Mouse (Mus musculus) frontal cortex, postnatal 14 days (tissue): ENCODE data around the gene Cnga1.

ENCODE experiments used
- DNase-seq, 2 experiments: peaks; one replicate each; pipeline ENCODE4 v3.0.0; 2022; ENCODE audit warnings: low spot score in 2 of 2

Gene Cnga1

GRCm38 (mm10) chr5:72644175-72644574, at the start of gene Cnga1:
TSS of gene Cnga1 (minus strand) at chr5:72644275.
- DNase-seq: no peak

GRCm38 (mm10) chr5:72690516-72690915, 46.4 kb upstream of the Cnga1 start:
- DNase-seq: no peak

GRCm38 (mm10) chr5:72689556-72689955, 45.5 kb upstream of the Cnga1 start:
- DNase-seq: no peak

- no peak for DNase-seq
These were observed 37.4 kb upstream of the Cnga1 start for GRCm38 (mm10) chr5:72681451-72681850.

DNA sequence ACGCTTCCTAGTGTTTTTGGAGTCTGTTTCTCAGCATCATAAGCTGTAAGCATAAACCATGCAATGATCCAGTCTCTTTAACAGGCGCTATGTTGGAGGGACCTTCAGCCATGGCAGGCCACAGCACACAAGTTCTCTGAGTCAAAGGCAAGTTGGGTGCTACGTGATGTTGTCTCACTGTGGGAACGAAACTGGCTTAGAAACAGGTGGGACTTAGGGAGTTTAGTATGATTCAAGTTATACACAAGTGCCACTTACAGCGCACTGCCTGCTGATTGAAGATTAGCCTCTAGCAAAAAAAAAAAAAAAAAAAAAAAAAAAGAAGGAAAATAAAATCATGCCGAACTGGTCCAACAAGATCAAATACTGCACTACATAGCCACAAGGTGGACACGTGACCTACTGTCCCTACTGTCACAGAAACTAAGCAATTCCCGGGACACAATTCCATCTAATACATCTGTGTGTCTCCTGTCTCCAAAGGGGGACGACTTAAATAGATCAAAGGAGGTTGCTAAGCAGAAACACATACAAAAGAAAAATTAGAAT, 31.0 kb upstream of the Cnga1 start:
- no peak for DNase-seq

- DNase-seq: no peak
These were observed 27.1 kb upstream of the Cnga1 start for GRCm38 (mm10) chr5:72671017-72671699.

- no peak for DNase-seq
These were observed 24.3 kb upstream of the Cnga1 start for GRCm38 (mm10) chr5:72668351-72668750.

DNA sequence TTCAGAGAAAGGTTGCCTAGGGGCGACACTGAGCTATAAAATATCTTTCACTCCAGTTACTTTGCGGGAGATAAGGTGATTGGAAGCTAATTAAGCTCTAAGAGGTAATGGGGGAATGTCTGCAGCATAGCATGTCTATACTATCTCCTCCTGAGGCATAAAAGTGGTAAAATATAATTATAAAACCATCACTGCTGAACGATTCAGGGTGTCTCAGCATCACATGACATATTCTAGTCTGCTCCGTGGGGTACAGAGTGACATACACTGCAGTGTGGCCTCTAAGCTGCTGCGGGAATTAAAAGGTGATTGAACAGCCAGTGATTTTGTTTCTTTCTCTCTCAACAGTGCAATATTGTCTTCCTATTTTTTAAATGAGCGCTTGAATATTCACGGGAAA, 22.4 kb upstream of the Cnga1 start:
- no peak for DNase-seq

DNA sequence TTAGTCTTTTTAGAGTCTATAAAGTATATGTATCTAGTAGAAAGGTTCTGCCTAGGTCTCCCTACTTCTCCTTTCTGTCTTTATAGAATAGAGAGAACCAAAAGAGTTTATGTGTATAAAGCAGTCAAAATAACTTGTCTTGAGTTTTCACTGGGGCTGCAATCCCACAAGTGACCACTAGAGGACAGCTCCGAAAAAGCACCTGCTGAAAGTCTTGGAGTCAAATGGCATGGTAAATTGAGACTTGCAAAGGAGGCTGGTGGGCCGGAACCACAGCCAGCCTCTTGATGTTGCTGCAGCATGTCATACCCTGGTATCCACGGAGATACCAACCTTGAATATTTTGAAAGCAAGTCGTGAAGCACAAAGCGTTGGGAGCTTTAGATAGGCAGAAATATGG, 21.2 kb upstream of the Cnga1 start:
- DNase-seq: peak in 1 of 2 experiments; percentile 40

- no peak for DNase-seq
These were observed 20.8 kb upstream of the Cnga1 start for GRCm38 (mm10) chr5:72664854-72665253.

DNA sequence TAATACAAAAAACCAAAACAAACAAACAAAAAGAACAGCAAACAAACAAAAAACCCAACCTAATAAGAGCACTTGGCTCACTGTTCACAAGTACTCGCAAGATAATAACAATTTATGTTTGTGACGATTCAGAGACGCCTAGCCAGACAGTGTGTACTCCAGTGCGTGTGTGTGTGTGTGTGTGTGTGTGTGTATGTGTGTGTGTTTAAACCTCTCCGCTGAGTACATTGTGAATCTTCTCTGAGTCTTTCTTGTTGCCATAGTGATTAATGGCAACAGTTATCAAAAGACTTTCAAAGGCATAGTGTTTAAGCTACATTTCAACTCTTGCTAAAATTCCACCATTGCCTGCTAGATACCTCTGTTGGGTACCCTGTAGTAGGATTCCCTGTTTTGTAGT, 20.1 kb upstream of the Cnga1 start:
- DNase-seq: no peak

- no peak for DNase-seq
These were observed 17.1 kb upstream of the Cnga1 start for GRCm38 (mm10) chr5:72661051-72661781.

- DNase-seq: no peak
These were observed 14.3 kb upstream of the Cnga1 start for GRCm38 (mm10) chr5:72658375-72658774.

DNA sequence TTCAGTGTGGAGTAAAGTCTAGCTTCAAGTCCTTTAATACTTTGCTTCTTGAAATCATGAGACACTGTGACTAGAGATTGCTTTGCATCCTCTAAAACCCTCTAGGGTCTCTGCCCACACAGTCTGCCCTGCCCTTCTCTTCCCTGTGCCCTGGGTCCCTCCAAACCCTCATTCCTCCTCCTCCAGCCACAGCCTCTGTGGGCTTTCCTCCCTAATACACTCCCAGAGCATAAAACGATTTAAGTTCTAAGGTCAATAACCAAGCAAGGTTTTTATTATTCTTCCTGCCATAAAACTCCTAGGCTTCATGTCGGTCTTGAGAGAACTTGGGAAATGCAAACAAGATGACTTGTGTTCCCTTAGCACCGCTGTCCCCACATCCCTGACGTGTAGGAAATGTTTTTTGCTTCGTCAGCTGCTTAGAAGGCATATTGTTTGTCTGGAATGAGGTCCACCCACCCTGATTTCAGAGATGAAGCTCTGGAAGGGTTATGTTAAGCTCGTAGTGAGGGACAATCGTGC, 12.3 kb upstream of the Cnga1 start:
- no peak for DNase-seq

- no peak for DNase-seq
These were observed 9.1 kb upstream of the Cnga1 start for GRCm38 (mm10) chr5:72653068-72653674.

DNA sequence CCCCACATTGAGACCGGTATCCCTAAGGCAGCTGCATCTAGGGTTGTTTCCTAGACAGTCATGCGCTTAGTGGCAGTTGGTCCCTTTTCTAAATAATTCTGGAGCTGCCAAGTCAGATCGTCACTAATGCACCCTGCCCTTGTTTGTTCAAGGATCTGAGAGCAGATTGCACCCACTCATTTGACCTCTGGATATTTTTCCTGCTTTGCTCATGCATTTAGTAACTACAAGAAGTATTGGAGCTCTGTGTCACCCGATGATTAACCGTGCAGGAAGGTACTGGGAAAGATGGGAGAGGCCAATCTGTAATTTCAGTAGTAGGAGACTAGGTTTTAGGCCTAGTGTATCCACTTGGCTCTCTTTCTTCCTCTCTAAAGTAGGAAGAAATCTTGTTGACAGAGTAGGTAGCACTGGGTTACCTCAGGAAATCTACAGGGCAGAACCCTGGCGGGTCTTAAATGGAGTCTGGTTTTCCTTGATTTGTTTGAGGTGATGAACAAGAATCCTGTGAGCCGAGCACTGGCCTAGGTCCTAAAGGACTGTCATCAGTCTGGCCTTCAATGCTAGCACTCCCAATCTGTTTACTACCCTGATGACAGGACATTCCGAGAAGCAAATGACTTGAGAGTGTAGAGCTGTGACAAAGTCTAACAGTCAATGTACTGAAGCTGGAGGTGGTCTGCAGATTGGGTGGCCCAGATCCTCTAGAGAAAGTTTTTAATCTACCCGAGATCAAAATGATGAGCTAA, 5.1 kb upstream of the Cnga1 start:
- DNase-seq: no peak

DNA sequence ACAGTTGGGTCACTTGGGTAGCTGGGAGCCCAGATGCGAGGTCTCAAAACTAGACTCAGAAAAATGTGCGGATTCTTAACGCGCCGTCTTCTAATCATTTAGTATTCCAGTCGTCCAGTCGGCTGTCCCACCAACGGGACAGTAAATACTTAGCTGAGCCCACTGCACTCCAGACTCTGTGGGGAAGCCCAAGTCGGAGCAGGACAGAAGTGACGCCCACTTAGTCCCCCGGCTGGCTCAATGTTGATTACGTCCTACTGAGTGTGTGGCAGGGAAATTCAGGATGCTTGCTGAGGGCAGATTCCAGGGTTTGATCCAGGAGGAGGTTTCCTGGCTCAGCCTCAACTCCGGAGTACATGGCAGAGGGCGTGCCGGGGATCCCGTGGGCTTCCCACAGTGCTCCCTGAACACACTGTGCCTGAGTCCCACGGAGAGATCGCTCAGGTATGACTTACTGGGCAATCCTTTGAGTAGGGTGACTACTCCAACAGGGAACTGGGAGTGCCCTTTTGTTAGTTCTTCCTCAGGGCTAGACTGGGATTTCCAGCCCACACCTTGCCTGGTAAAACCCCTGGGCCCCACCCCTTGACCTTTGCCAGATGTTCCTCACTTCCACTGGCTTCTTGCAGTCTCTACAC, 4.0 kb upstream of the Cnga1 start:
- no peak for DNase-seq

GRCm38 (mm10) chr5:72647418-72647907, 3.4 kb upstream of the Cnga1 start, which contains the start of gene Nipal1:
TSS of gene Nipal1 (plus strand) at chr5:72647795.
- DNase-seq: peak in 1 of 2 experiments; percentile 9

GRCm38 (mm10) chr5:72646996-72647395, 2.9 kb upstream of the Cnga1 start:
- no peak for DNase-seq

- no peak for DNase-seq
These were observed 2.1 kb upstream of the Cnga1 start for GRCm38 (mm10) chr5:72646131-72646530.

DNA sequence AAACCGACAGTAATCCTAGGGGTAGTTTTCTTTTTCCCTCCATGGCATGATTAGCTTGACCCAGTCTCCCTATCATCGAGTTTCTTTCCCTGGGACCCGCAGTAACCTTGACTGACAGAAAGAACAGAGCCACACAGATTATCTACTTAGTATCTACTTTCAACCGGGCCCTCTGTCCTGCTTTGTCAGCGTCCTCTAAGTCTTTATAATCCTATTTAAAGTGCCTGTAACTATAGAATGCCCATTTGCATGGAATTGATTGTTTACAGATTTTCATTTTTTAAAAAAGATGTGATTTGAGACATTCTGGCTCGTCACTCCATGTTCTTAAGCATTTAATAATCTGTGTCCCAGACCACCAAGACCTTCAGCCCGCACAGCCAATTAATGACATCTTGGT, 420 bp downstream of the Cnga1 start:
- DNase-seq: no peak
